Mouse (Mus musculus): ENCODE measurements around the gene Gm9913. TPM values are rescaled to one million over a fixed set of nuclear protein-coding genes. Genes with fewer than 3 reads are reported as not detected.

The Gm9913 gene
- polyA plus RNA-seq, 1 experiment from 2014 or later: 0.17 TPM

- H3K27me3 ChIP-seq (ENCODE audit: insufficient read depth, poor library complexity, severe bottlenecking): peaks cover 27% of the 10 kb centered on the region
- no peak for DNase-seq (ENCODE audit: low spot score)
- WGBS: under 1% methylated on average over 37 of the region's 37 CpGs
- H3K27ac ChIP-seq: peak overlapping the region; percentile 88
- H3K4me3 ChIP-seq: peak overlapping the region; percentile 72
- H3K4me1 ChIP-seq (replicated peaks): peaks cover 32% of the 10 kb centered on the region
- H3K9me3 ChIP-seq: peaks cover 2% of the 10 kb centered on the region; the same call in 1 of the 2 replicates
- H3K36me3 ChIP-seq: peaks cover 7% of the 10 kb centered on the region
Observed at GRCm38 (mm10) chr2:125506316-125507054, 1.6 kb downstream of the Gm9913 start.

GRCm38 (mm10) chr2:125507893-125508292 lies 3.0 kb downstream of the Gm9913 start, which contains the start of gene Fbn1:
Fbn1 (minus strand) TSS chr2:125507993.
- no peaks in the 10 kb centered on the region for H3K9me3 ChIP-seq
- peaks cover 27% of the 10 kb centered on the region for H3K27me3 ChIP-seq (ENCODE audit: insufficient read depth, poor library complexity, severe bottlenecking)
- H3K4me1 ChIP-seq (replicated peaks): peaks cover 32% of the 10 kb centered on the region
- peak within 1 kb of the TSS; percentile 88 for H3K27ac ChIP-seq
- H3K4me3 ChIP-seq: peak within 1 kb of the TSS; percentile 72
- DNase-seq (ENCODE audit: low spot score): no peak
- no peaks in the 10 kb centered on the region for H3K36me3 ChIP-seq
- 81% methylated on average over 4 of the region's 4 CpGs for WGBS

GRCm38 (mm10) chr2:125508381-125508780 lies 3.5 kb downstream of the Gm9913 start:
- Histone ChIP-seq H3K4me3 (no peak overlapping the region), H3K36me3 (no peaks in the 10 kb centered on the region), H3K4me1 (replicated peaks) (peaks cover 32% of the 10 kb centered on the region), H3K27me3 (ENCODE audit: insufficient read depth, poor library complexity, severe bottlenecking) (peaks cover 27% of the 10 kb centered on the region), H3K9me3 (no peaks in the 10 kb centered on the region), H3K27ac (no peak overlapping the region)
- 92% methylated on average over 5 of the region's 5 CpGs for WGBS
- no peak for DNase-seq (ENCODE audit: low spot score)

- no peak for DNase-seq (ENCODE audit: low spot score)
- no peak overlapping the region for H3K27ac ChIP-seq
- H3K36me3 ChIP-seq: no peaks in the 10 kb centered on the region
- 81% methylated on average over 2 of the region's 2 CpGs for WGBS
- peaks cover 17% of the 10 kb centered on the region for H3K4me1 ChIP-seq (replicated peaks)
- no peaks in the 10 kb centered on the region for H3K9me3 ChIP-seq
- no peak overlapping the region for H3K4me3 ChIP-seq
- H3K27me3 ChIP-seq (ENCODE audit: insufficient read depth, poor library complexity, severe bottlenecking): peaks cover 23% of the 10 kb centered on the region
Observed at GRCm38 (mm10) chr2:125510752-125511151, 5.9 kb downstream of the Gm9913 start.

GRCm38 (mm10) chr2:125511898-125512297 lies 7.0 kb downstream of the Gm9913 start:
- peaks cover 15% of the 10 kb centered on the region for H3K4me1 ChIP-seq (replicated peaks)
- no peak for DNase-seq (ENCODE audit: low spot score)
- H3K36me3 ChIP-seq: no peaks in the 10 kb centered on the region
- H3K9me3 ChIP-seq: no peaks in the 10 kb centered on the region
- H3K27me3 ChIP-seq (ENCODE audit: insufficient read depth, poor library complexity, severe bottlenecking): peaks cover 18% of the 10 kb centered on the region
- WGBS: 78% methylated on average over 4 of the region's 4 CpGs
- H3K27ac ChIP-seq: no peak overlapping the region
- no peak overlapping the region for H3K4me3 ChIP-seq

- WGBS: 82% methylated on average over 4 of the region's 4 CpGs
- no peaks in the 10 kb centered on the region for H3K36me3 ChIP-seq
- H3K27me3 ChIP-seq (ENCODE audit: insufficient read depth, poor library complexity, severe bottlenecking): peaks cover 12% of the 10 kb centered on the region
- no peak for DNase-seq (ENCODE audit: low spot score)
- H3K4me3 ChIP-seq: no peak overlapping the region
- H3K27ac ChIP-seq: no peak overlapping the region
- H3K4me1 ChIP-seq (replicated peaks): peaks cover 12% of the 10 kb centered on the region; the same call in 1 of the 2 replicates
- no peaks in the 10 kb centered on the region for H3K9me3 ChIP-seq
Observed at GRCm38 (mm10) chr2:125512544-125512943, 7.7 kb downstream of the Gm9913 start.

- WGBS: 69% methylated on average over 3 of the region's 3 CpGs
- H3K9me3 ChIP-seq: no peaks in the 10 kb centered on the region
- no peaks in the 10 kb centered on the region for H3K27me3 ChIP-seq (ENCODE audit: insufficient read depth, poor library complexity, severe bottlenecking)
- H3K36me3 ChIP-seq: no peaks in the 10 kb centered on the region
- no peak for DNase-seq (ENCODE audit: low spot score)
- H3K4me3 ChIP-seq: no peak overlapping the region
- H3K4me1 ChIP-seq (replicated peaks): peaks cover 12% of the 10 kb centered on the region; the same call in 1 of the 2 replicates
- no peak overlapping the region for H3K27ac ChIP-seq
Observed at GRCm38 (mm10) chr2:125514391-125514790, 9.5 kb downstream of the Gm9913 start.

GRCm38 (mm10) chr2:125515291-125516057 lies 10.6 kb downstream of the Gm9913 start:
- WGBS: 82% methylated on average over 12 of the region's 12 CpGs
- H3K27me3 ChIP-seq (ENCODE audit: insufficient read depth, poor library complexity, severe bottlenecking): no peaks in the 10 kb centered on the region
- no peak for DNase-seq (ENCODE audit: low spot score)

GRCm38 (mm10) chr2:125516594-125516993 lies 11.7 kb downstream of the Gm9913 start:
- H3K27me3 ChIP-seq (ENCODE audit: insufficient read depth, poor library complexity, severe bottlenecking): no peaks in the 10 kb centered on the region
- WGBS: 34% methylated on average over 4 of the region's 4 CpGs
- H3K9me3 ChIP-seq: 0 out of 2 replicates have a peak, but pooled peaks cover 2% of the 10 kb centered on the region
- no peaks in the 10 kb centered on the region for H3K36me3 ChIP-seq
- peaks cover 8% of the 10 kb centered on the region; the same call in 1 of the 2 replicates for H3K4me1 ChIP-seq (replicated peaks)
- DNase-seq (ENCODE audit: low spot score): peak; percentile 53
- H3K27ac ChIP-seq: peak overlapping the region; percentile 16; the same call in 1 of the 2 replicates
- H3K4me3 ChIP-seq: no peak overlapping the region

More at GRCm38 (mm10) chr2:125515291-125516057, 10.6 kb downstream of the Gm9913 start:
- Histone ChIP-seq H3K4me3 (no peak overlapping the region), H3K27ac (no peak overlapping the region), H3K9me3 (no peaks in the 10 kb centered on the region), H3K36me3 (no peaks in the 10 kb centered on the region), H3K4me1 (replicated peaks) (peaks cover 8% of the 10 kb centered on the region; the same call in 1 of the 2 replicates)

GRCm38 (mm10) chr2:125525484-125525883 lies 20.6 kb downstream of the Gm9913 start:
- H3K9me3 ChIP-seq: 0 out of 2 replicates have a peak, but pooled peaks cover 2% of the 10 kb centered on the region
- WGBS: 92% methylated on average over 2 of the region's 2 CpGs

GRCm38 (mm10) chr2:125526566-125526965 lies 21.7 kb downstream of the Gm9913 start:
- no peaks in the 10 kb centered on the region for H3K4me1 ChIP-seq (replicated peaks)
- H3K36me3 ChIP-seq: no peaks in the 10 kb centered on the region
- H3K9me3 ChIP-seq: no peaks in the 10 kb centered on the region
- DNase-seq (ENCODE audit: low spot score): no peak
- H3K4me3 ChIP-seq: no peak overlapping the region
- no peak overlapping the region for H3K27ac ChIP-seq
- no peaks in the 10 kb centered on the region for H3K27me3 ChIP-seq (ENCODE audit: insufficient read depth, poor library complexity, severe bottlenecking)
- WGBS: 82% methylated on average over 5 of the region's 5 CpGs

More at GRCm38 (mm10) chr2:125525484-125525883, 20.6 kb downstream of the Gm9913 start:
- H3K36me3 ChIP-seq: no peaks in the 10 kb centered on the region
- no peak overlapping the region for H3K27ac ChIP-seq
- H3K4me1 ChIP-seq (replicated peaks): no peaks in the 10 kb centered on the region
- DNase-seq (ENCODE audit: low spot score): no peak
- no peak overlapping the region for H3K4me3 ChIP-seq
- H3K27me3 ChIP-seq (ENCODE audit: insufficient read depth, poor library complexity, severe bottlenecking): no peaks in the 10 kb centered on the region

- Histone ChIP-seq H3K36me3 (no peaks in the 10 kb centered on the region), H3K27me3 (ENCODE audit: insufficient read depth, poor library complexity, severe bottlenecking) (no peaks in the 10 kb centered on the region), H3K9me3 (no peaks in the 10 kb centered on the region), H3K27ac (no peak overlapping the region), H3K4me1 (replicated peaks) (no peaks in the 10 kb centered on the region), H3K4me3 (no peak overlapping the region)
- DNase-seq (ENCODE audit: low spot score): no peak
- WGBS: 75% methylated on average over 6 of the region's 6 CpGs
Observed at GRCm38 (mm10) chr2:125530665-125531064, 25.8 kb downstream of the Gm9913 start.

GRCm38 (mm10) chr2:125539640-125540039 lies 34.8 kb downstream of the Gm9913 start:
- Histone ChIP-seq H3K36me3 (no peaks in the 10 kb centered on the region), H3K27ac (no peak overlapping the region), H3K9me3 (no peaks in the 10 kb centered on the region), H3K4me1 (replicated peaks) (no peaks in the 10 kb centered on the region), H3K27me3 (ENCODE audit: insufficient read depth, poor library complexity, severe bottlenecking) (no peaks in the 10 kb centered on the region), H3K4me3 (no peak overlapping the region)
- WGBS: 90% methylated on average over 3 of the region's 3 CpGs
- DNase-seq (ENCODE audit: low spot score): no peak

Measured in hindbrain, embryonic 10.5 days (tissue).